Mouse (Mus musculus): ENCODE results near the gene Osbpl9. TPM values are rescaled to one million over a fixed set of nuclear protein-coding genes. Genes with fewer than 3 reads are reported as not detected.

The Osbpl9 gene
- total and polyA plus RNA-seq, 3 experiments = 55.5 to 73.5 (median 59.2) TPM

GRCm38 (mm10) chr4:109120735-109121134 lies 81.3 kb downstream of the Osbpl9 start:
- in situ Hi-C loops (cut with MboI; ENCODE audit: low pct_ligation_motif_present, low pct_unique_long_range_greater_than_20kb, low sequenced_read_pairs) = no loop called here
- no peak for DNase-seq (ENCODE audit: extremely low read depth)
- TF ChIP-seq NRF1 (IDR thresholded peaks at IDR 0.05; ENCODE audit: low read depth, low read length) (no peak), MAZ (IDR thresholded peaks at IDR 0.05; ENCODE audit: low read depth, low read length) (no peak), E2F4 (IDR thresholded peaks at IDR 0.05; ENCODE audit: insufficient replicate concordance, low read depth, low read length) (no peak), USF1 (IDR thresholded peaks at IDR 0.05; ENCODE audit: low read depth, low read length) (no peak), TCF12 (IDR thresholded peaks at IDR 0.05; ENCODE audit: low read depth, low read length) (no peak), ETS1 (conservative IDR thresholded peaks at IDR 0.05; ENCODE audit: low read depth, low read length) (no peak), NELFE (IDR thresholded peaks at IDR 0.05; ENCODE audit: low read depth, low read length) (no peak), MEF2A (IDR thresholded peaks at IDR 0.05; ENCODE audit: borderline replicate concordance, low read depth, low read length) (no peak), USF2 (conservative IDR thresholded peaks at IDR 0.05; ENCODE audit: low read depth, low read length) (no peak), JUND (conservative IDR thresholded peaks at IDR 0.05; ENCODE audit: low read depth, low read length) (no peak), CHD1 (IDR thresholded peaks at IDR 0.05; ENCODE audit: low read depth, low read length) (no peak)
- H3K9me3 ChIP-seq (replicated peaks; ENCODE audit: low read length) = no peaks in the 10 kb centered on the region
- no peaks in the 10 kb centered on the region for H3K36me3 ChIP-seq (replicated peaks in 1 of 2; ENCODE audit: control insufficient read depth in 1 of 2, insufficient read depth in 1 of 2, low read length in 1 of 2)
- dilution Hi-C loops (cut with MboI; ENCODE audit: extremely low pct_ligation_motif_present, extremely low pct_unique_long_range_greater_than_20kb, low sequenced_read_pairs) = no loop called here
- no peak overlapping the region for H3K4me3 ChIP-seq (replicated peaks in 1 of 3; ENCODE audit: low read depth in 2 of 3, low read length in 2 of 3, poor library complexity in 1 of 3)
- H3K4me1 ChIP-seq (ENCODE audit: control insufficient read depth in 1 of 2, insufficient read depth in 2 of 2) = peaks cover 13 to 47% of the 10 kb centered on the region in 2 experiments
- H3K4me2 ChIP-seq (ENCODE audit: insufficient read depth, low read depth, poor library complexity, severe bottlenecking) = no peak overlapping the region
- no peaks in the 10 kb centered on the region for H3K27me3 ChIP-seq (replicated peaks)
- no peak overlapping the region for H3K9ac ChIP-seq (ENCODE audit: insufficient read depth, low read depth)
- H3K27ac ChIP-seq (ENCODE audit: insufficient read depth, low read depth) = no peak overlapping the region
- peaks cover 12% of the 10 kb centered on the region for H3K79me2 ChIP-seq (replicated peaks; ENCODE audit: control insufficient read depth, extremely low read depth, insufficient read depth, poor library complexity, severe bottlenecking)

GRCm38 (mm10) chr4:109119641-109120125 lies 82.4 kb downstream of the Osbpl9 start:
- H3K27me3 ChIP-seq (replicated peaks) = no peaks in the 10 kb centered on the region
- H3K9me3 ChIP-seq (replicated peaks; ENCODE audit: low read length) = no peaks in the 10 kb centered on the region
- H3K36me3 ChIP-seq (replicated peaks in 1 of 2; ENCODE audit: control insufficient read depth in 1 of 2, insufficient read depth in 1 of 2, low read length in 1 of 2) = no peaks in the 10 kb centered on the region
- DNase-seq (ENCODE audit: extremely low read depth) = no peak
- no peak overlapping the region for H3K27ac ChIP-seq (ENCODE audit: insufficient read depth, low read depth)
- in situ Hi-C loops (cut with MboI; ENCODE audit: low pct_ligation_motif_present, low pct_unique_long_range_greater_than_20kb, low sequenced_read_pairs) = no loop called here
- H3K4me1 ChIP-seq (ENCODE audit: control insufficient read depth in 1 of 2, insufficient read depth in 2 of 2) = peaks cover 11 to 48% of the 10 kb centered on the region in 2 experiments
- TF ChIP-seq ELF1 (IDR thresholded peaks at IDR 0.05; ENCODE audit: low read depth, low read length) (no peak), CHD2 (IDR thresholded peaks at IDR 0.05; ENCODE audit: low read length) (no peak), NRF1 (IDR thresholded peaks at IDR 0.05; ENCODE audit: low read depth, low read length) (no peak), SMC3 (IDR thresholded peaks at IDR 0.05; ENCODE audit: low read depth, low read length) (no peak), TCF12 (IDR thresholded peaks at IDR 0.05; ENCODE audit: low read depth, low read length) (no peak), IRF4 (IDR thresholded peaks at IDR 0.05; ENCODE audit: low read depth, low read length) (no peak), MAFK (IDR thresholded peaks at IDR 0.05; ENCODE audit: insufficient replicate concordance, low read length) (no peak), ZC3H11A (IDR thresholded peaks at IDR 0.05; ENCODE audit: low read depth, low read length) (no peak), EP300 (IDR thresholded peaks at IDR 0.05; ENCODE audit: low read length) (no peak), POLR2AphosphoS2 (IDR thresholded peaks at IDR 0.05; ENCODE audit: low read depth, low read length) (no peak), NELFE (IDR thresholded peaks at IDR 0.05; ENCODE audit: low read depth, low read length) (no peak), ZMIZ1 (IDR thresholded peaks at IDR 0.05; ENCODE audit: low read depth, low read length) (no peak)
- dilution Hi-C loops (cut with MboI; ENCODE audit: extremely low pct_ligation_motif_present, extremely low pct_unique_long_range_greater_than_20kb, low sequenced_read_pairs) = no loop called here
- no peak overlapping the region for H3K9ac ChIP-seq (ENCODE audit: insufficient read depth, low read depth)
- no peak overlapping the region for H3K4me2 ChIP-seq (ENCODE audit: insufficient read depth, low read depth, poor library complexity, severe bottlenecking)
- no peak overlapping the region for H3K4me3 ChIP-seq (replicated peaks in 1 of 3; ENCODE audit: low read depth in 2 of 3, low read length in 2 of 3, poor library complexity in 1 of 3)
- H3K79me2 ChIP-seq (replicated peaks; ENCODE audit: control insufficient read depth, extremely low read depth, insufficient read depth, poor library complexity, severe bottlenecking) = peaks cover 21% of the 10 kb centered on the region

All from CH12.LX (cell line).